Mouse (Mus musculus): ENCODE measurements around the gene Midn. TPM values are rescaled to one million over a fixed set of nuclear protein-coding genes. Genes with fewer than 3 reads are reported as not detected.
A peak's percentile ranks its signal among the peaks of the same experiment; 100 is the strongest.

The Midn gene
- polyA plus RNA-seq, 1 experiment from 2014 or later: 37.9 TPM

GRCm38 (mm10) chr10:80196778-80197581 lies 48.9 kb downstream of the Midn start:
- ATAC-seq: no peak
- H3K27me3 ChIP-seq: no peaks in the 10 kb centered on the region
- peaks cover 5% of the 10 kb centered on the region for H3K4me1 ChIP-seq
- 40% methylated on average over 33 of the region's 33 CpGs for WGBS
- peak overlapping the region; percentile 34 for H3K9ac ChIP-seq
- H3K4me2 ChIP-seq: no peak overlapping the region
- no peaks in the 10 kb centered on the region for H3K36me3 ChIP-seq (ENCODE audit: poor library complexity, severe bottlenecking)
- no peak overlapping the region for H3K4me3 ChIP-seq
- no peaks in the 10 kb centered on the region for H3K9me3 ChIP-seq (replicated peaks)
- H3K27ac ChIP-seq: no peak overlapping the region

DNA sequence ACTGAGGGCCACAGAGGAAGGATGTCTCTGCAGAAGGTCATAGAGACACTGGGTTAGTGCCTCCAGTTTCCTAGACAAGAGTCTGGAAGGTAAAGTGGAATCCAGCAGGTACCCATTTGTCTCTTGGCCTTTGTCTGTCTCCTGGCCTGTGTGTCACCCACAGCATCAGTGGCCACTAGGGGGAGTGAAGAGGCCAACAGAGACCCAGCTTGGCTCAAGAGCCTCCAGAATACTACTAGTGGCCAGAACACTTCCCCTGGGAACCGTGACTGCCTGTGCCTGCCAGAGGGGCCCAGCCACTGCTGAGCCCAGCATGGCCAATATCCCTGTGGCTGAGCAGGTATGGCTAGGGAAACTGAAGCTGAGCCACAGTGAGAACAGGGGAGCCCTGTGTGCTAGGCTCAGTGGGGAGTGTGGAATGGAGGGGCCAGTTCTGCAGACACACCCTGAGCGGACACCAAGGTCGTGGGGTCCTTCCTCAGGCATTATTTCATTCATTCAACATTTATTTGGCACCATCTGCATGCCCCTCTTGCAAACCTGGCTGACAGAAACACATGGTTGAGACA lies 51.5 kb downstream of the Midn start:
- Histone ChIP-seq H3K27ac (no peak overlapping the region), H3K27me3 (no peaks in the 10 kb centered on the region), H3K4me3 (no peak overlapping the region), H3K36me3 (ENCODE audit: poor library complexity, severe bottlenecking) (no peaks in the 10 kb centered on the region), H3K9ac (no peak overlapping the region), H3K4me1 (peaks cover 10% of the 10 kb centered on the region), H3K4me2 (no peak overlapping the region), H3K9me3 (replicated peaks) (no peaks in the 10 kb centered on the region)
- WGBS: 46% methylated on average over 3 of the region's 3 CpGs
- ATAC-seq: peak; percentile 74

- H3K4me1 ChIP-seq: peaks cover 11% of the 10 kb centered on the region
- H3K9me3 ChIP-seq (replicated peaks): no peaks in the 10 kb centered on the region
- H3K27ac ChIP-seq: no peak overlapping the region
- H3K4me2 ChIP-seq: no peak overlapping the region
- no peak for ATAC-seq
- 75% methylated on average over 6 of the region's 6 CpGs for WGBS
- H3K4me3 ChIP-seq: no peak overlapping the region
- no peak overlapping the region for H3K9ac ChIP-seq
- H3K27me3 ChIP-seq: no peaks in the 10 kb centered on the region
- no peaks in the 10 kb centered on the region for H3K36me3 ChIP-seq (ENCODE audit: poor library complexity, severe bottlenecking)
These were observed 52.4 kb downstream of the Midn start for GRCm38 (mm10) chr10:80200485-80200884.

GRCm38 (mm10) chr10:80204055-80204454 lies 56.0 kb downstream of the Midn start:
- no peaks in the 10 kb centered on the region for H3K9me3 ChIP-seq (replicated peaks)

GRCm38 (mm10) chr10:80207201-80207600 lies 59.1 kb downstream of the Midn start:
- no peak overlapping the region for H3K4me3 ChIP-seq
- no peak for ATAC-seq
- H3K36me3 ChIP-seq (ENCODE audit: poor library complexity, severe bottlenecking): no peaks in the 10 kb centered on the region
- 77% methylated on average over 1 of the region's 1 CpGs for WGBS
- peaks cover 36% of the 10 kb centered on the region for H3K4me1 ChIP-seq
- no peak overlapping the region for H3K27ac ChIP-seq
- no peaks in the 10 kb centered on the region for H3K27me3 ChIP-seq
- no peak overlapping the region for H3K9ac ChIP-seq
- H3K4me2 ChIP-seq: no peak overlapping the region
- no peaks in the 10 kb centered on the region for H3K9me3 ChIP-seq (replicated peaks)

More at GRCm38 (mm10) chr10:80204055-80204454, 56.0 kb downstream of the Midn start:
- ATAC-seq: no peak
- no peaks in the 10 kb centered on the region for H3K27me3 ChIP-seq
- 8% methylated on average over 7 of the region's 7 CpGs for WGBS
- H3K27ac ChIP-seq: peak overlapping the region; percentile 54
- H3K9ac ChIP-seq: peak overlapping the region; percentile 38; the same call in 1 of the 2 replicates
- no peaks in the 10 kb centered on the region for H3K36me3 ChIP-seq (ENCODE audit: poor library complexity, severe bottlenecking)
- H3K4me2 ChIP-seq: no peak overlapping the region
- H3K4me3 ChIP-seq: no peak overlapping the region
- H3K4me1 ChIP-seq: peaks cover 32% of the 10 kb centered on the region

GRCm38 (mm10) chr10:80207676-80208075 lies 59.6 kb downstream of the Midn start:
- ATAC-seq: no peak
- 49% methylated on average over 10 of the region's 10 CpGs for WGBS
- H3K4me2 ChIP-seq: no peak overlapping the region
- H3K27me3 ChIP-seq: no peaks in the 10 kb centered on the region
- H3K27ac ChIP-seq: no peak overlapping the region
- H3K36me3 ChIP-seq (ENCODE audit: poor library complexity, severe bottlenecking): no peaks in the 10 kb centered on the region
- H3K9ac ChIP-seq: no peak overlapping the region
- H3K9me3 ChIP-seq (replicated peaks): no peaks in the 10 kb centered on the region
- H3K4me3 ChIP-seq: no peak overlapping the region
- H3K4me1 ChIP-seq: peaks cover 36% of the 10 kb centered on the region

Other genes starting within 250 kb of the Midn start
- 49.0 and 59.0 TPM in 2 replicates for gene Med16, start 239.3 kb upstream of the Midn start, polyA plus RNA-seq (2015; fragmentation: Nextera tagmentation; extraction: Ambion mirVana)
- gene Gm26602, start 237.4 kb upstream of the Midn start, polyA plus RNA-seq (2015; fragmentation: Nextera tagmentation; extraction: Ambion mirVana): 33.6 TPM in 1 of 2 replicates, not detected in the other
- 1.0 and 1.3 TPM in 2 replicates for gene Kiss1r, start 231.3 kb upstream of the Midn start, polyA plus RNA-seq (2015; fragmentation: Nextera tagmentation; extraction: Ambion mirVana)
- 200 and 217 TPM in 2 replicates for gene R3hdm4, start 227.1 kb upstream of the Midn start, polyA plus RNA-seq (2015; fragmentation: Nextera tagmentation; extraction: Ambion mirVana)
- gene Arid3a, start 221.2 kb upstream of the Midn start, polyA plus RNA-seq (2015; fragmentation: Nextera tagmentation; extraction: Ambion mirVana): 2.5 and 3.6 TPM in 2 replicates
- gene Wdr18, start 188.1 kb upstream of the Midn start, polyA plus RNA-seq (2015; fragmentation: Nextera tagmentation; extraction: Ambion mirVana): 80.2 and 94.8 TPM in 2 replicates
- gene Grin3b, start 177.6 kb upstream of the Midn start, polyA plus RNA-seq (2015; fragmentation: Nextera tagmentation; extraction: Ambion mirVana): 0.38 and 0.57 TPM in 2 replicates
- 11.2 and 12.0 TPM in 2 replicates for gene Tmem259, start 163.9 kb upstream of the Midn start, polyA plus RNA-seq (2015; fragmentation: Nextera tagmentation; extraction: Ambion mirVana)
- gene Cnn2, start 159.7 kb upstream of the Midn start, polyA plus RNA-seq (2015; fragmentation: Nextera tagmentation; extraction: Ambion mirVana): 30.0 and 32.2 TPM in 2 replicates
- 3.1 and 3.9 TPM in 2 replicates for gene Abca7, start 151.8 kb upstream of the Midn start, polyA plus RNA-seq (2015; fragmentation: Nextera tagmentation; extraction: Ambion mirVana)
- gene Arhgap45, start 131.6 kb upstream of the Midn start, polyA plus RNA-seq (2015; fragmentation: Nextera tagmentation; extraction: Ambion mirVana): 1.2 and 1.3 TPM in 2 replicates
- 193 and 199 TPM in 2 replicates for gene Polr2e, start 108.5 kb upstream of the Midn start, polyA plus RNA-seq (2015; fragmentation: Nextera tagmentation; extraction: Ambion mirVana)
- 487 and 489 TPM in 2 replicates for gene Gpx4, start 101.1 kb upstream of the Midn start, polyA plus RNA-seq (2015; fragmentation: Nextera tagmentation; extraction: Ambion mirVana)
- 11.6 and 13.6 TPM in 2 replicates for gene Sbno2, start 42.7 kb upstream of the Midn start, polyA plus RNA-seq (2015; fragmentation: Nextera tagmentation; extraction: Ambion mirVana)
- gene Stk11, start 32.5 kb upstream of the Midn start, polyA plus RNA-seq (2015; fragmentation: Nextera tagmentation; extraction: Ambion mirVana): 20.7 and 21.6 TPM in 2 replicates
- gene Atp5d, start 9.6 kb upstream of the Midn start, polyA plus RNA-seq (2015; fragmentation: Nextera tagmentation; extraction: Ambion mirVana): 454 and 459 TPM in 2 replicates
- gene Cbarp, start 7.4 kb upstream of the Midn start, polyA plus RNA-seq (2015; fragmentation: Nextera tagmentation; extraction: Ambion mirVana): 21.2 and 26.8 TPM in 2 replicates
- gene Cirbp, start 17.7 kb downstream of the Midn start, polyA plus RNA-seq (2015; fragmentation: Nextera tagmentation; extraction: Ambion mirVana): 274 and 308 TPM in 2 replicates
- gene 1600002K03Rik, start 24.7 kb downstream of the Midn start, polyA plus RNA-seq (2015; fragmentation: Nextera tagmentation; extraction: Ambion mirVana): 12.2 and 12.6 TPM in 2 replicates
- 17.7 and 19.5 TPM in 2 replicates for gene Efna2, start 31.2 kb downstream of the Midn start, polyA plus RNA-seq (2015; fragmentation: Nextera tagmentation; extraction: Ambion mirVana)
- 62.1 and 64.7 TPM in 2 replicates for gene Mum1, start 78.2 kb downstream of the Midn start, polyA plus RNA-seq (2015; fragmentation: Nextera tagmentation; extraction: Ambion mirVana)
- gene Ndufs7, start 100.8 kb downstream of the Midn start, polyA plus RNA-seq (2015; fragmentation: Nextera tagmentation; extraction: Ambion mirVana): 267 and 274 TPM in 2 replicates
- gene Gamt, start 112.7 kb downstream of the Midn start, polyA plus RNA-seq (2015; fragmentation: Nextera tagmentation; extraction: Ambion mirVana): 18.2 and 18.3 TPM in 2 replicates
- 61.7 and 64.9 TPM in 2 replicates for gene Dazap1, start 113.2 kb downstream of the Midn start, polyA plus RNA-seq (2015; fragmentation: Nextera tagmentation; extraction: Ambion mirVana)
- gene Rps15, start 144.2 kb downstream of the Midn start, polyA plus RNA-seq (2015; fragmentation: Nextera tagmentation; extraction: Ambion mirVana): 805 and 828 TPM in 2 replicates
- 129 and 140 TPM in 2 replicates for gene Apc2, start 147.7 kb downstream of the Midn start, polyA plus RNA-seq (2015; fragmentation: Nextera tagmentation; extraction: Ambion mirVana)
- gene 2310011J03Rik, start 172.3 kb downstream of the Midn start, polyA plus RNA-seq (2015; fragmentation: Nextera tagmentation; extraction: Ambion mirVana): 42.7 and 43.3 TPM in 2 replicates
- gene Pcsk4, start 181.2 kb downstream of the Midn start, polyA plus RNA-seq (2015; fragmentation: Nextera tagmentation; extraction: Ambion mirVana): 2.9 and 3.0 TPM in 2 replicates
- gene Reep6, start 181.7 kb downstream of the Midn start, polyA plus RNA-seq (2015; fragmentation: Nextera tagmentation; extraction: Ambion mirVana): 2.0 and 3.0 TPM in 2 replicates
- gene Adamtsl5, start 200.1 kb downstream of the Midn start, polyA plus RNA-seq (2015; fragmentation: Nextera tagmentation; extraction: Ambion mirVana): 0.18 and 0.21 TPM in 2 replicates
- gene Plk5, start 208.2 kb downstream of the Midn start, polyA plus RNA-seq (2015; fragmentation: Nextera tagmentation; extraction: Ambion mirVana): 0.40 and 0.64 TPM in 2 replicates
- 15.5 and 16.6 TPM in 2 replicates for gene Mex3d, start 239.4 kb downstream of the Midn start, polyA plus RNA-seq (2015; fragmentation: Nextera tagmentation; extraction: Ambion mirVana)

All from forebrain, embryonic 13.5 days (tissue).